Mouse (Mus musculus) liver, embryonic 16.5 days (tissue): ENCODE measurements around the gene Vmn1r126. TPM values are rescaled to one million over a fixed set of nuclear protein-coding genes. Genes with fewer than 3 reads are reported as not detected.
"Not testable (repeated sequence)": the region's sequence is repeated elsewhere in the genome, so short reads cannot be mapped to it uniquely, and the experiment has no call there.

Experiments used
- ATAC-seq: fragments of 200-750 bp; cut with Nextera tagmentation; 2 replicates; pipeline ENCODE4 v1.8.0; 2017; ENCODE audit warnings: low read depth, mild to moderate bottlenecking, moderate number of reproducible peaks, moderate library complexity
- H3K27ac ChIP-seq: fragments of 300-500 bp; sonication (generic); 2 replicates; pipeline ENCODE4 v1.5.1; 2014; ENCODE audit warnings: mild to moderate bottlenecking, low read length
- H3K27me3 ChIP-seq: fragments of 300-500 bp; sonication (generic); 2 replicates; pipeline ENCODE4 v1.6.1; 2014; ENCODE audit warnings: low read depth, low read length, mixed read lengths; ENCODE audit not compliant: control insufficient read depth, insufficient read depth
- H3K36me3 ChIP-seq: fragments of 300-500 bp; sonication (generic); 2 replicates; pipeline ENCODE4 v1.6.1; 2014; ENCODE audit warnings: mild to moderate bottlenecking; ENCODE audit not compliant: control insufficient read depth, insufficient read depth
- H3K4me1 ChIP-seq: fragments of 300-500 bp; sonication (generic); 2 replicates; pipeline ENCODE4 v1.6.1; 2014; ENCODE audit warnings: low read depth, low read length, mixed read lengths; ENCODE audit not compliant: control insufficient read depth
- H3K4me2 ChIP-seq: fragments of 300-500 bp; sonication (generic); 2 replicates; pipeline ENCODE4 v1.6.1; 2014; ENCODE audit warnings: low read depth, low read length, mixed read lengths
- H3K4me3 ChIP-seq: fragments of 300-500 bp; sonication (generic); 2 replicates; pipeline ENCODE4 v1.5.1; 2014; ENCODE audit warnings: low read depth, mild to moderate bottlenecking, low read length
- H3K9ac ChIP-seq: fragments of 300-500 bp; sonication (generic); 2 replicates; pipeline ENCODE4 v1.6.1; 2014; ENCODE audit warnings: low read depth, low read length
- H3K9me3 ChIP-seq: fragments of 300-500 bp; sonication (generic); replicated peaks from 2 replicates; pipeline ENCODE4 v1.6.1; 2016; ENCODE audit warnings: low read length; ENCODE audit not compliant: control insufficient read depth
- WGBS: fragments of 180-500 bp; shearing (Covaris S2); extraction: QIAGEN DNeasy Blood & Tissue Kit; methylation state at CpG from one replicate; pipeline ENCODE4 v1.1.7; 2014; ENCODE audit not compliant: insufficient replicate concordance; 5-methylcytosine and 5-hydroxymethylcytosine counted together
- polyA plus RNA-seq: library from polyadenylated mRNA; unstranded; fragments of >200 nt; fragmentation: Nextera tagmentation; extraction: Ambion mirVana; gene quantifications from 2 replicates; pipeline ENCODE4 v1.2.1, GENCODE M21; 2015

Vmn1r126 gene
- polyA plus RNA-seq = not detected in 2 replicates

DNA sequence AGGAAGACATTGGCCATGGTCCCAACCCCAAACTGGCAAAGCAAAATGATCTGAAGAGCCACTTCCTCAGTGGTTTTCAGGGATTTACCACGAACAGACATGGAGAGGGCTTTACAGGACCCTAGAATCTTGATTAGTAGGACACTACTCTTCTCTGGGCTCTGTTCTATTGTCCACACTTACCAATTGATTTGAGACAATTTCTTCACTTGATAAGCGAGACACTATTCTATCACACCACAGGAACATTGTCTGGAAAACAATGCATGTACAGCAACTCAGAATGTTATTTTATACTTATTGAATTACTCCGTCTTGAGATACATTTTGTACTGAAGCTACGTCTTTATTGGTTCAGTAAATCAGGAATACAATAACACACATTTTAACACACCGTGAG lies at the start of gene Vmn1r126:
Gene Vmn1r126, minus strand, starts transcription at position 101 of the 400 bp plus-strand sequence.
- H3K27ac ChIP-seq, H3K9ac ChIP-seq, H3K9me3 ChIP-seq, H3K36me3 ChIP-seq, H3K4me2 ChIP-seq, H3K4me1 ChIP-seq, H3K4me3 ChIP-seq, ATAC-seq, H3K27me3 ChIP-seq: not testable (repeated sequence)
- WGBS = no CpG with 5 or more reads among the region's 5 CpGs

DNA sequence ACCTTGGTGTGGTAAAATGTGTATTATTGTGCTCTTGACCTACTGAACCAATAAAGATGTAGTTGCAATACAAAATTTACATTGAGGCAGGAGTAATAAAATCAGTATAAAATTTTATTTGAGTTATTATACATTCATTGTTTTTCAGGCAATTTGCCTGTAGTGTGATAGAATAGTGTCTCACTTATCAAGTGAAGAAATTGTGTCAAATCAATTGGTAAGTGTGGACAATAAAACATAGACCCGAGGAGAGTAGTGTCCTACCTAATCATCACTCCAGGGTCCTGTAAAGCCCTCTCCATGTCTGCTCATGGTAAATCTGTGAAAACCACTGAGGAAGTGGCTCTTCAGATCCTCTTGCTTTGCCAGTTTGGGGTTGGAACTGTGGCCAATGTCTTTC lies 47.8 kb upstream of the Vmn1r126 start, which contains the start of gene Vmn1r128:
Gene Vmn1r128, plus strand, starts transcription at position 301 of the 400 bp plus-strand sequence.
- H3K9ac ChIP-seq, H3K36me3 ChIP-seq, H3K4me1 ChIP-seq, H3K4me3 ChIP-seq, H3K9me3 ChIP-seq, H3K27me3 ChIP-seq, ATAC-seq, H3K4me2 ChIP-seq, H3K27ac ChIP-seq: not testable (repeated sequence)
- WGBS = 48% methylated on average over 1 of the region's 1 CpGs

DNA sequence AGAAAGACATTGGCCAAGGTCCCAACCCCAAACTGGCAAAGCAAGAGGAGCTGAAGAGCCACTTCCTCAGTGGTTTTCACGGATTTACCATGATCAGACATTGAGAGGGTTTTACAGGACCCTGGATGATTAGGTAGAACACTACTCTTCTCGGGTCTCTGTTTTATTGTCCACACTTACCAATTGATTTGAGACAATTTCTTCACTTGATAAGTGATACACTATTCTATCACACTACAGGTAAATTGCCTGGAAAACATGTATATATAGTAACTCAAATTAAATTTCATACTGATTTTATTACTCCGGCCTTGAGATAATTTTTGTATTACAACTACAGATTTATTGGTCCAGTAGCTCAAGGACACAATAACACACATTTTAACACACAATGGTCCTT lies 18.5 kb upstream of the Vmn1r126 start, which contains the start of gene Vmn1r127:
Gene Vmn1r127, minus strand, starts transcription at position 101 of the 400 bp plus-strand sequence.
- not testable (repeated sequence) for ATAC-seq, H3K36me3 ChIP-seq, H3K27ac ChIP-seq, H3K4me1 ChIP-seq, H3K9me3 ChIP-seq, H3K27me3 ChIP-seq, H3K9ac ChIP-seq, H3K4me3 ChIP-seq, H3K4me2 ChIP-seq
- no CpG with 5 or more reads among the region's 3 CpGs for WGBS

DNA sequence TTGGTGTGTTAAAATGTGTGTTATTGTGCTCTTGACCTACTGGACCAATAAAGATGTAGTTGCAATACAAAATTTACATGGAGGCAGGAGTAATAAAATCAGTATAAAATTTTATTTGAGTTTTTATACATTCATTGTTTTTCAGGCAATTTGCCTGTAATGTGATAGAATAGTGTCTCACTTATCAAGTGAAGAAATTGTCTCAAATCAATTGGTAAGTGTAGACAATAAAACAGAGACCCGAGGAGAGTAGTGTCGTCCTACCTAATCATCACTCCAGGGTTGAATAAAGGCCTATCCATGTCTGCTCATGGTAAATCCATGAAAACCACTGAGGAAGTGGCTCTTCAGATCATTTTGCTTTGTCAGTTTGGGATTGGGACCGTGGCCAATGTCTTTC lies 29.4 kb downstream of the Vmn1r126 start, which contains the start of gene Vmn1r125:
Gene Vmn1r125, plus strand, starts transcription at position 301 of the 400 bp plus-strand sequence.
- not testable (repeated sequence) for ATAC-seq, H3K9ac ChIP-seq, H3K9me3 ChIP-seq, H3K36me3 ChIP-seq, H3K4me2 ChIP-seq, H3K4me1 ChIP-seq, H3K27ac ChIP-seq, H3K27me3 ChIP-seq, H3K4me3 ChIP-seq
- WGBS = 32% methylated on average over 3 of the region's 3 CpGs

DNA sequence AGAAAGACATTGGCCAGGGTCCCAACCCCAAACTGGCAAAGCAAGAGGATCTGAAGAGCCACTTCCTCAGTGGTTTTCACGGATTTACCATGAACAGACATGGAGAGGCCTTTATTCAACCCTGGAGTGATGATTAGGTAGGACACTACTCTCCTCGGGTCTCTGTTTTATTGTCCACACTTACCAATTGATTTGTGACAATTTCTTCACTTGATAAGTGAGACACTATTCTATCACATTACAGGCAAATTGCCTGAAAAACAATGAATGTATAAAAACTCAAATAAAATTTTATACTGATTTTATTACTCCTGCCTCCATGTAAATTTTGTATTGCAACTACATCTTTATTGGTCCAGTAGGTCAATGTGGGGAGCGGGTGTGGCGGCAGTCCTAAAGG lies 40.8 kb downstream of the Vmn1r126 start, which contains the start of gene Vmn1r124:
Gene Vmn1r124, minus strand, starts transcription at position 101 of the 400 bp plus-strand sequence.
- not testable (repeated sequence) for H3K27ac ChIP-seq

More for the DNA sequence above, 40.8 kb downstream of the Vmn1r126 start, which contains the start of gene Vmn1r124:
- not testable (repeated sequence) for ATAC-seq, H3K4me2 ChIP-seq, H3K9ac ChIP-seq, H3K27me3 ChIP-seq, H3K4me1 ChIP-seq, H3K4me3 ChIP-seq, H3K36me3 ChIP-seq, H3K9me3 ChIP-seq
- WGBS = 60% methylated on average over 4 of the region's 4 CpGs

Other genes starting within 250 kb of the Vmn1r126 start
- gene Vmn1r120, start 247.7 kb downstream of the Vmn1r126 start, polyA plus RNA-seq = not detected in 2 replicates
- not detected in 2 replicates for gene Vmn1r121, start 203.0 kb downstream of the Vmn1r126 start, polyA plus RNA-seq
- not detected in 2 replicates for gene Vmn1r122, start 167.3 kb downstream of the Vmn1r126 start, polyA plus RNA-seq
- gene Vmn1r123, start 139.3 kb downstream of the Vmn1r126 start, polyA plus RNA-seq = not detected in 2 replicates
- gene Gm5157, start 111.0 kb downstream of the Vmn1r126 start, polyA plus RNA-seq = not detected in 2 replicates
- not detected in 2 replicates for gene Vmn1r124, start 40.9 kb downstream of the Vmn1r126 start, polyA plus RNA-seq
- not detected in 2 replicates for gene Vmn1r125, start 29.3 kb downstream of the Vmn1r126 start, polyA plus RNA-seq
- gene Vmn1r127, start 18.4 kb upstream of the Vmn1r126 start, polyA plus RNA-seq = not detected in 2 replicates
- gene Vmn1r128, start 47.9 kb upstream of the Vmn1r126 start, polyA plus RNA-seq = not detected in 2 replicates
- not detected in 2 replicates for gene Vmn1r129, start 59.8 kb upstream of the Vmn1r126 start, polyA plus RNA-seq
- not detected in 2 replicates for gene Gm6882, start 131.3 kb upstream of the Vmn1r126 start, polyA plus RNA-seq
- gene Vmn1r130, start 210.3 kb upstream of the Vmn1r126 start, polyA plus RNA-seq = not detected in 2 replicates
- gene Vmn1r131, start 244.6 kb upstream of the Vmn1r126 start, polyA plus RNA-seq = not detected in 2 replicates